Mouse (Mus musculus) natural killer cell, adult 2 months (primary cell): Measurements from ENCODE around the gene Xirp1.
A peak's percentile ranks its signal among the peaks of the same experiment; 100 is the strongest.

ENCODE experiments used
- DNase-seq, 2 experiments: peaks; one replicate each; pipeline ENCODE4 v3.0.0; 2022; ENCODE audit warnings: low spot score in 2 of 2

The Xirp1 gene

GRCm38 (mm10) chr9:119985881-119986574, 37.4 kb downstream of the Xirp1 start:
- no peak for DNase-seq

- DNase-seq = no peak
Observed at GRCm38 (mm10) chr9:119984536-119985011, 38.8 kb downstream of the Xirp1 start, which contains the start of gene Csrnp1. TSS of gene Csrnp1 (minus strand) at chr9:119984658.

GRCm38 (mm10) chr9:119983585-119984535, 39.5 kb downstream of the Xirp1 start:
- peak; percentile 80 to 85 for DNase-seq

GRCm38 (mm10) chr9:119982956-119983551, 40.3 kb downstream of the Xirp1 start:
- peak; percentile 69 to 84 for DNase-seq

- DNase-seq = peak; percentile 76 to 87
Observed at GRCm38 (mm10) chr9:119982241-119982811, 41.1 kb downstream of the Xirp1 start.

GRCm38 (mm10) chr9:119981183-119982179, 41.9 kb downstream of the Xirp1 start:
- peak; percentile 74 for DNase-seq

- DNase-seq = no peak
Observed at GRCm38 (mm10) chr9:119980770-119981182, 42.6 kb downstream of the Xirp1 start.

GRCm38 (mm10) chr9:119979749-119980148, 43.6 kb downstream of the Xirp1 start:
- no peak for DNase-seq

GRCm38 (mm10) chr9:119978811-119979441, 44.5 kb downstream of the Xirp1 start:
- DNase-seq = no peak

- DNase-seq = peak in 1 of 2 experiments; percentile 69
Observed at GRCm38 (mm10) chr9:119978151-119978810, 45.1 kb downstream of the Xirp1 start.

GRCm38 (mm10) chr9:119977557-119978060, 45.8 kb downstream of the Xirp1 start:
- DNase-seq = no peak

GRCm38 (mm10) chr9:119976704-119977556, 46.5 kb downstream of the Xirp1 start:
- DNase-seq = peak in 1 of 2 experiments; percentile 48

- DNase-seq = no peak
Observed at GRCm38 (mm10) chr9:119975286-119975685, 48.1 kb downstream of the Xirp1 start.

- no peak for DNase-seq
Observed at GRCm38 (mm10) chr9:119974609-119975008, 48.8 kb downstream of the Xirp1 start.

- DNase-seq = peak in 1 of 2 experiments; percentile 53
Observed at GRCm38 (mm10) chr9:119973869-119974520, 49.4 kb downstream of the Xirp1 start.

GRCm38 (mm10) chr9:119973281-119973680, 50.1 kb downstream of the Xirp1 start:
- no peak for DNase-seq

- DNase-seq = no peak
Observed at GRCm38 (mm10) chr9:119972582-119972981, 50.8 kb downstream of the Xirp1 start.

GRCm38 (mm10) chr9:119972166-119972565, 51.2 kb downstream of the Xirp1 start:
- DNase-seq = no peak
